Mouse (Mus musculus) limb, embryonic 11.5 days (tissue): ENCODE measurements at regions not wholly inside any gene's neighbourhood (a gene's known extent, or its start where the extent isn't known, plus 50 kb on each side); places are given as distances from the start of the nearest gene placed in this dataset.
A peak's percentile ranks its signal among the peaks of the same experiment; 100 is the strongest.

Experiments
- ATAC-seq: fragments of 200-750 bp; cut with Nextera tagmentation; 2 replicates; pipeline ENCODE4 v1.8.0; 2017; ENCODE audit warnings: low read depth; ENCODE audit not compliant: insufficient number of reproducible peaks, low FRiP score, low TSS enrichment
- DNase-seq: peaks from one replicate; pipeline ENCODE4 v3.0.0-alpha.2; 2015; ENCODE audit warnings: low spot score
- H3K27ac ChIP-seq: fragments of 300-500 bp; sonication (generic); replicated peaks from 2 replicates; pipeline ENCODE4 v1.5.1; 2014; ENCODE audit warnings: low read depth, mild to moderate bottlenecking, low read length
- H3K27me3 ChIP-seq: fragments of 300-500 bp; sonication (generic); 2 replicates; pipeline ENCODE4 v1.6.1; 2014; ENCODE audit warnings: mild to moderate bottlenecking, low read length, mixed read lengths; ENCODE audit not compliant: control insufficient read depth, insufficient read depth
- H3K36me3 ChIP-seq: fragments of 300-500 bp; sonication (generic); 2 replicates; pipeline ENCODE4 v1.6.1; 2014; ENCODE audit warnings: mild to moderate bottlenecking, low read length, moderate library complexity, mixed read lengths; ENCODE audit not compliant: control insufficient read depth, insufficient read depth
- H3K4me1 ChIP-seq: fragments of 300-500 bp; sonication (generic); 2 replicates; pipeline ENCODE4 v1.6.1; 2014; ENCODE audit warnings: low read length, mixed read lengths; ENCODE audit not compliant: control insufficient read depth, insufficient read depth
- H3K4me2 ChIP-seq: fragments of 300-500 bp; sonication (generic); 2 replicates; pipeline ENCODE4 v1.6.1; 2014; ENCODE audit warnings: low read depth, mild to moderate bottlenecking, moderate library complexity; ENCODE audit not compliant: severe bottlenecking
- H3K4me3 ChIP-seq: fragments of 300-500 bp; sonication (generic); 2 replicates; pipeline ENCODE4 v1.5.1; 2014; ENCODE audit warnings: low read depth, low read length
- H3K9ac ChIP-seq: fragments of 300-500 bp; sonication (generic); 2 replicates; pipeline ENCODE4 v1.6.1; 2014; ENCODE audit warnings: mild to moderate bottlenecking, low read length
- H3K9me3 ChIP-seq: fragments of 300-500 bp; sonication (generic); 2 replicates; pipeline ENCODE4 v1.6.1; 2016; ENCODE audit warnings: low read length; ENCODE audit not compliant: control insufficient read depth
- WGBS: fragments of 180-500 bp; shearing (Covaris S2); extraction: QIAGEN DNeasy Blood & Tissue Kit; methylation state at CpG from one replicate; pipeline ENCODE4 v1.1.7; 2014; 5-methylcytosine and 5-hydroxymethylcytosine counted together

DNA sequence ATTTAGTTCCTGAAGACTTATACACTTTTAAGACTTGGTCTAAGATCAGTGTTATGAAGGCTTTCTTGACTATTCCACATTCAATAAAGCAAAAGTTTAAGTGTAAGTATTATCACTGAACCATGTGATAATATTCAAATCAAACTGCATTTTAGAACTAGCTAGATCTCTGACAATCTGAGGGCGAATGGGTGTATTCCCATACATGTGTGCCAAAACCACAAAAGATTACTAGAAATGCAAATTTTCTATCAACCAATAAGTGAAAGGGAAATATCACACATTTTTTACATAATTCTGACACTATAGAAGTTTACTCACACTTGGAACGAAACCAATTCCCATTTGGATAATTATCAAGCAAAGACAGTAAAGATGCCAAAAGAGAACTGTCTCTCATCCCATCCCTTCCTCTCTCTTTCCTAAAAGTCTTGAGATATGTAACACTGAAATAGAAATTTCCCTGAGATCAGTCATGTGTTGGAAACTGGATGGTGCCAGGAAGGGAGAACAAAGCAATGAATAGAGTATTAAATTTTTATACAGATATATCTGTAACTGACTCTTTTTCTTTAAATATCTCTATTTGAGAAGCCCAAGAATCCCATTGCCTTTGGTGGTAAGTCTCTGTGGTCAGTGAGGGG lies 394.8 kb upstream of the Nrsn1 start:
- ATAC-seq (no peak), DNase-seq (no peak)
- Histone ChIP-seq H3K9ac (no peak overlapping the region), H3K27me3 (no peaks in the 10 kb centered on the region), H3K9me3 (no peaks in the 10 kb centered on the region), H3K4me2 (no peak overlapping the region), H3K36me3 (no peaks in the 10 kb centered on the region), H3K4me3 (no peak overlapping the region), H3K27ac (no peak overlapping the region), H3K4me1 (no peaks in the 10 kb centered on the region)
- 83% methylated on average over 2 of the region's 2 CpGs for WGBS

DNA sequence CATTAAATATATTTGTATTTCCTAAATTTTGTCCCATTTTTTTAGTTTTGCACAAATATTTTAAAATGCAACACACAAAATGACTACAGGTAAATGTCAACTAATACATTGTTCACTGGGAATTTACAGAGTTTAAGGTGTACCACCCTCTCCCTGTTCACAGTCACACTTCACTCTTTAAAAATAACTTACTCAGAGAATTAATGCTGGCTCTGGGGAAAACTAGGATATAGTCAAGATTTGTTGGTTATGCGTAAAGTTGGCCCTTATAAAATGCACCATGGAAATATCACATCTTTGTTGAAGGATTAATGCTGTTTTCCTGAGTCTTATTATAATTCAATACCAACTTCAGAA lies 378.1 kb upstream of the Nrsn1 start:
- Histone ChIP-seq H3K9me3 (no peaks in the 10 kb centered on the region), H3K36me3 (no peaks in the 10 kb centered on the region), H3K9ac (no peak overlapping the region), H3K4me3 (no peak overlapping the region), H3K27me3 (no peaks in the 10 kb centered on the region), H3K4me1 (no peaks in the 10 kb centered on the region), H3K4me2 (no peak overlapping the region), H3K27ac (no peak overlapping the region)
- DNase-seq (no peak), ATAC-seq (no peak)
- WGBS = 83% methylated on average over 1 of the region's 1 CpGs

DNA sequence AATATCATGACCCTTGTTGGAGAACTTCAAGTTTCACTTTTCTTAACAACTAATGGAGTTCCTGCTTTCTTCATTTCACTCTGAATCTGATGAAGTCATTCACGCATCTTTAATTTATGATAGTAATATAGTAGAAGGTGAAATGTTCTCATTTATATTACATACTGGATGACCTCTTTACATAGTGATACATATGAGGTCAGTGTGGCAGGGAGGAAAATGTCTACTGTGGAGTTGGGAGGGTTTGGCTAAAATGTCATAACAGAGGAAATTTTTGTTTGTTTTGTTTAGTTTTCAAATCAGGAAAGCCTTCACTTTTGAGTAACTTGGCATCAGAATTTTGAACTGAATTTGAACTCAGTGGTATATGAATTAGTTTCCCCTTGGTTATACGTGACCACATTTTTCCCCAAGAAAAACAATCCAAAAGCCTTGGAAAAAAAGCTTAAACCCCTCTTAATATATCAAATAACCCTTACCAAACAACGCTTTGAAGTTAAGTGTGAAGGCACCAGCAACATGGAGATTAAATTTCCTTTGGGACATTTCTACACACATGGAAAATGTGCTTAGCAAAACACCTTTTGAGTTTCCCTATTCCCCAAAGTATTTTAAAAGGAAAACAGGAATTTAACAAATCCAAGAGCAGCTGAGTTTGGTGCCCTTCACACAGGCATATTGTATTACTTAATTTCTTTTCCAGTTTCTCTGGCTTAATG lies 377.6 kb upstream of the Nrsn1 start:
- Histone ChIP-seq H3K36me3 (no peaks in the 10 kb centered on the region), H3K4me2 (no peak overlapping the region)
- ATAC-seq = peak; percentile 65

GRCm38 (mm10) chr13:25639522-25640291 lies 369.4 kb upstream of the Nrsn1 start:
- Histone ChIP-seq H3K27me3 (no peaks in the 10 kb centered on the region), H3K36me3 (no peaks in the 10 kb centered on the region), H3K9ac (no peak overlapping the region), H3K9me3 (no peaks in the 10 kb centered on the region), H3K27ac (no peak overlapping the region), H3K4me2 (no peak overlapping the region), H3K4me3 (no peak overlapping the region), H3K4me1 (no peaks in the 10 kb centered on the region)
- ATAC-seq (no peak), DNase-seq (no peak)
- WGBS = 29% methylated on average over 6 of the region's 6 CpGs

More for the DNA sequence above, 377.6 kb upstream of the Nrsn1 start:
- H3K27ac ChIP-seq = no peak overlapping the region
- no peak overlapping the region for H3K9ac ChIP-seq
- no peak for DNase-seq
- no peak overlapping the region for H3K4me3 ChIP-seq
- no peaks in the 10 kb centered on the region for H3K4me1 ChIP-seq
- H3K9me3 ChIP-seq = no peaks in the 10 kb centered on the region
- H3K27me3 ChIP-seq = no peaks in the 10 kb centered on the region
- WGBS = 61% methylated on average over 3 of the region's 3 CpGs

DNA sequence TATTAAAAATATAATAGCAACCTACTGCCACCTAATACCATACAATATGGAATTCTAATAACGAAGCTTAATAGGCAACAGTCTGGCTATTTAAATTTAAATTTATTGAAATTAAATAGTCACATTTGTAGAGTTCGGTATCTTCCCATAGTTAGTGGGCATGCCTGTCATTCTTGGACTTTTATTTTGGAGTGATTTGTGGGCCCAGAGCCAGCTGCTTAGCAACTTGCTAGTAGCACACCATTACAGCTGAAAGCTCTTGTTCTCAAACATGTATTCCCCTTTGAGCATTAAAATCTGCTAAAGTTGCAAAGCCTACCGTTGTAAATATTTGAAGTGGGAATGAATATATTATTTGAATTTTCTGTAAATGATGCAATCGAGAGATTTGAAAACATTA lies 359.2 kb upstream of the Nrsn1 start:
- no peaks in the 10 kb centered on the region for H3K27me3 ChIP-seq
- no peaks in the 10 kb centered on the region for H3K4me1 ChIP-seq
- H3K4me3 ChIP-seq = no peak overlapping the region
- H3K27ac ChIP-seq = no peak overlapping the region
- no peak for DNase-seq
- ATAC-seq = no peak
- no peaks in the 10 kb centered on the region for H3K9me3 ChIP-seq
- H3K4me2 ChIP-seq = no peak overlapping the region
- WGBS = 74% methylated on average over 4 of the region's 4 CpGs
- H3K9ac ChIP-seq = no peak overlapping the region
- H3K36me3 ChIP-seq = no peaks in the 10 kb centered on the region

DNA sequence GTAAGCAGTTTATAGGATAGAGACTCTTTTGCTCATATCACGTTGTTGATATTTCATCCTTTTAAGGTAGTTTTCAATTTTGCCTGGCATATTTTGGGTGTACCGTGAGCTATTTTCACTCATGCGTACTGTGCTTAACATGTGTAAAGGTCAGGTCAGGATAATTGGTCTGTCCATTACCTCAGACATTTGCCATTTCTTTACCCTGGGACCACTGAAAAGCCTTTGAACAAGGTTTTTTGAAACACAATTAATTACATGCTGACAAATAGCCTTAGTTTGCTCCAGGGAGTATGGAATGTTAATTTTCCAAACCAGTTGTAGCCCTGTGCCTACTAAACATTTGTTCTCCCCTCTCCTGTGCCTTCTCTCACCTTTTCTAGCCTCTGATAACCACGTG lies 347.3 kb upstream of the Nrsn1 start:
- no peak overlapping the region for H3K27ac ChIP-seq
- H3K36me3 ChIP-seq = no peaks in the 10 kb centered on the region
- no peak for ATAC-seq
- no peak overlapping the region for H3K4me3 ChIP-seq
- H3K4me1 ChIP-seq = peaks cover 2% of the 10 kb centered on the region; the same call in 1 of the 2 replicates
- H3K9me3 ChIP-seq = no peaks in the 10 kb centered on the region
- 19% methylated on average over 4 of the region's 4 CpGs for WGBS
- no peak overlapping the region for H3K4me2 ChIP-seq
- H3K27me3 ChIP-seq = no peaks in the 10 kb centered on the region
- H3K9ac ChIP-seq = no peak overlapping the region
- no peak for DNase-seq

- 12% methylated on average over 4 of the region's 4 CpGs for WGBS
- Histone ChIP-seq H3K9me3 (no peaks in the 10 kb centered on the region), H3K9ac (no peak overlapping the region), H3K27me3 (no peaks in the 10 kb centered on the region), H3K27ac (no peak overlapping the region), H3K4me3 (no peak overlapping the region), H3K4me2 (no peak overlapping the region), H3K4me1 (0 out of 2 replicates have a peak, but pooled peaks cover 4% of the 10 kb centered on the region), H3K36me3 (no peaks in the 10 kb centered on the region)
- peak; percentile 76 for ATAC-seq
- peak; percentile 42 for DNase-seq
Measured at GRCm38 (mm10) chr13:25611986-25612385, 341.7 kb upstream of the Nrsn1 start.

DNA sequence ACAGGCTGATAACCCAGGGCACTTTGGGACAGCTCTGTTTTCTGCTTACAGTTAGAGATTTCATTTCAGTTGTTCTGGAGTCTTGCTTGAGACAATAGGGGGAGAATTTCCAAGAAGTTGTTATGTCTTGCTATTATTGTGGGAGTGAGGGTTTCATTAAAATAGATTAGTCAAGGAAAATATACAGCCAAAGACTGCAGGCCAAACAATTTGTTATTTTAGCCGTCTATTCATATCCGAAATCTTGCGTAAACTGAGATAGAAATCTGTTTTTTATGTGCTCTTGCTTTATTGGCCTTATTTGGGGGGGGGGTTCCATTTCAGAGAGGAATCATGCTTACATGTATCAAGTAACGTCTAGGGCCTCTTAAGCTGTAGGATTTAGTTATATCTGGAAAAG lies 339.3 kb upstream of the Nrsn1 start:
- Histone ChIP-seq H3K9me3 (no peaks in the 10 kb centered on the region), H3K9ac (no peak overlapping the region), H3K4me3 (no peak overlapping the region), H3K27me3 (no peaks in the 10 kb centered on the region), H3K27ac (0 out of 2 replicates have a peak overlapping the region, but pooled peaks have one; percentile 21), H3K4me1 (0 out of 2 replicates have a peak, but pooled peaks cover 4% of the 10 kb centered on the region), H3K36me3 (no peaks in the 10 kb centered on the region), H3K4me2 (no peak overlapping the region)
- ATAC-seq (no peak), DNase-seq (no peak)
- WGBS = 73% methylated on average over 4 of the region's 4 CpGs
